Mouse (Mus musculus) MEL (cell line): ENCODE measurements at regions not wholly inside any gene's neighbourhood (a gene's known extent, or its start where the extent isn't known, plus 50 kb on each side); places are given as distances from the start of the nearest gene placed in this dataset.

Experiments used
- ETS1 ChIP-seq: IDR thresholded peaks from 2 replicates; pipeline ENCODE4 v1.6.1; 2012; ENCODE audit warnings: low read depth, mild to moderate bottlenecking, inconsistent platforms, low read length, improper control_type of control experiment, moderate library complexity
- HCFC1 ChIP-seq: IDR thresholded peaks from 2 replicates; pipeline ENCODE4 v1.6.1; 2012; ENCODE audit warnings: low read depth, mild to moderate bottlenecking, inconsistent platforms, low read length, improper control_type of control experiment, moderate library complexity

GRCm38 (mm10) chr9:122617793-122618192 lies 129.4 kb upstream of the Topaz1 start:
- TF ChIP-seq HCFC1 (no peak), ETS1 (no peak)
